Mouse (Mus musculus) spleen, adult 12 weeks (tissue): Measurements from ENCODE around the gene Rwdd2a.

ENCODE experiments used
- DNase-seq: peaks from one replicate; pipeline ENCODE4 v3.0.0; 2022; ENCODE audit warnings: low spot score

The Rwdd2a gene

GRCm38 (mm10) chr9:86571540-86572135 is at the start of gene Rwdd2a, which contains the start of gene Pgm3:
Rwdd2a (plus strand) TSS chr9:86571991.
Pgm3 (minus strand) TSS chr9:86571842.
- DNase-seq = peak; percentile 88

GRCm38 (mm10) chr9:86522335-86522734 is 49.5 kb upstream of the Rwdd2a start:
- no peak for DNase-seq

GRCm38 (mm10) chr9:86525600-86525999 is 46.2 kb upstream of the Rwdd2a start:
- no peak for DNase-seq

GRCm38 (mm10) chr9:86534071-86534470 is 37.7 kb upstream of the Rwdd2a start:
- DNase-seq = no peak

- DNase-seq = no peak
Observed at GRCm38 (mm10) chr9:86543451-86543850, 28.3 kb upstream of the Rwdd2a start.

GRCm38 (mm10) chr9:86544559-86544958 is 27.2 kb upstream of the Rwdd2a start:
- no peak for DNase-seq

- DNase-seq = no peak
Observed at GRCm38 (mm10) chr9:86549637-86550162, 22.1 kb upstream of the Rwdd2a start.

- no peak for DNase-seq
Observed at GRCm38 (mm10) chr9:86550717-86551116, 21.1 kb upstream of the Rwdd2a start.

- DNase-seq = no peak
Observed at GRCm38 (mm10) chr9:86553886-86554285, 17.9 kb upstream of the Rwdd2a start.

GRCm38 (mm10) chr9:86554641-86555040 is 17.1 kb upstream of the Rwdd2a start:
- DNase-seq = no peak

- no peak for DNase-seq
Observed at GRCm38 (mm10) chr9:86560543-86560942, 11.2 kb upstream of the Rwdd2a start.

GRCm38 (mm10) chr9:86569314-86569910 is 2.4 kb upstream of the Rwdd2a start:
- no peak for DNase-seq

- DNase-seq = no peak
Observed at GRCm38 (mm10) chr9:86570261-86570890, 1.4 kb upstream of the Rwdd2a start.

GRCm38 (mm10) chr9:86570946-86571345 is 845 bp upstream of the Rwdd2a start:
- DNase-seq = no peak

- DNase-seq = no peak
Observed at GRCm38 (mm10) chr9:86572196-86572595, 405 bp downstream of the Rwdd2a start.

GRCm38 (mm10) chr9:86572636-86573291 is 973 bp downstream of the Rwdd2a start:
- peak; percentile 72 for DNase-seq

- DNase-seq = no peak
Observed at GRCm38 (mm10) chr9:86573616-86574303, 2.0 kb downstream of the Rwdd2a start.

GRCm38 (mm10) chr9:86575178-86575577 is 3.4 kb downstream of the Rwdd2a start:
- no peak for DNase-seq

GRCm38 (mm10) chr9:86579657-86580056 is 7.9 kb downstream of the Rwdd2a start:
- no peak for DNase-seq

GRCm38 (mm10) chr9:86583740-86584139 is 11.9 kb downstream of the Rwdd2a start:
- DNase-seq = peak; percentile 15

GRCm38 (mm10) chr9:86587019-86587795 is 15.4 kb downstream of the Rwdd2a start:
- no peak for DNase-seq
